Mouse (Mus musculus): ENCODE data around the gene Zbtb16. TPM values are rescaled to one million over a fixed set of nuclear protein-coding genes. Genes with fewer than 3 reads are reported as not detected.

The Zbtb16 gene
- total and polyA plus RNA-seq, 3 experiments: 0.04 to 0.72 TPM; not detected in 1

DNA sequence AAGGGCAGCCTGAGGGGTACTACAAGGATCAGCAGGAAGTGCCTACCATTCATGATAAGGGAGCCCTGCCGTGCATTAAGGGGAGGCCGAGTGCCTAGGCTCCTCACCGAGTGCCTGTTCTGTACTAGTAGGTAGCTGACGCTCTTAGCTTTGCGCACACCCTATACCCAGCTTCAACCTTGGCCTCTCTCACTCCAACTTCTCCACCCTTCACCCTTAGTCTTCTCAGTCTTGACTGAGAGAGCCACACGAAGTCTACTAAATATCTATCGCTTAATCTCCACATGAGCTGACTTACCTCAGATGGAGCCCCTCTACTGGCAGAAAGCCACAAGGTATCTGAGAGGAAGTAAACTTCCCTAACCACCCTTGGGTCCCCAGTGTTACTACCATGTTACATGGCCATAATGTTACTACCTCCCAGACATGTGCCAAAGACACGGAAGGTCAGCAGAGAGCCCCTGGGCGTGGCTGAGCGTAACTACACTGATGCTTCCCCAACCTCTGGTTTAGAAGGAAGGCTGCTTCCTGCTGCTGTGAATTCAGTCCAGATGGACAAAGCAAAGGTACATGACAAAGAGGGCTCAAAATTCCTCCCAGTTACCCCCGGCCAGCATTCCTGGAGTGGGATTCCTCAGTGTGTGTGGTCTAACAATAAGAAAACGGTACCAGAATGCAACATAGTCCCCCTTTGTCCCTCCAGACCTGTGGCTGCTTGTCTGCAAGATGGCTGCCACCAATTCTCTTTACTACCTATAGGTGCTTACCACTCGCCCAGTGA, 122.8 kb downstream of the Zbtb16 start (continued):
- TF ChIP-seq MAFK (IDR thresholded peaks at IDR 0.05; ENCODE audit: borderline replicate concordance, low read depth, low read length) (no peak), EP300 (IDR thresholded peaks at IDR 0.05; ENCODE audit: low read depth in 1 of 2, low read length in 2 of 2) (peak; percentile 61 to 76), TAL1 (IDR thresholded peaks at IDR 0.05; ENCODE audit: low read length) (peak; percentile 60), POLR2A (IDR thresholded peaks at IDR 0.05; ENCODE audit: control insufficient read depth in 1 of 2, insufficient read depth in 1 of 2, low read depth in 1 of 2, low read length in 2 of 2, poor library complexity in 1 of 2) (peak in 1 of 2 experiments; percentile 61; a peak in 2 of 4 replicates), MXI1 (IDR thresholded peaks at IDR 0.05; ENCODE audit: low read depth, low read length) (peak; percentile 48; the same call in 1 of the 2 replicates), RCOR1 (IDR thresholded peaks at IDR 0.05; ENCODE audit: low read depth, low read length) (peak; percentile 45; the same call in 1 of the 2 replicates), BHLHE40 (IDR thresholded peaks at IDR 0.05; ENCODE audit: borderline replicate concordance, low read depth, low read length) (peak; percentile 42; the same call in 1 of the 2 replicates), TCF12 (IDR thresholded peaks at IDR 0.05; ENCODE audit: low read depth, low read length) (peak; percentile 52; the same call in 1 of the 2 replicates), HCFC1 (IDR thresholded peaks at IDR 0.05; ENCODE audit: low read depth, low read length) (peak; percentile 40; the same call in 1 of the 2 replicates), USF2 (IDR thresholded peaks at IDR 0.05; ENCODE audit: borderline replicate concordance in 1 of 2, insufficient read depth in 1 of 2, low read depth in 1 of 2, low read length in 2 of 2) (no peak), ELF1 (IDR thresholded peaks at IDR 0.05; ENCODE audit: low read depth, low read length) (0 out of 2 replicates have a peak, but pooled peaks have one; percentile 8), ZNF384 (IDR thresholded peaks at IDR 0.05; ENCODE audit: low read depth, low read length) (peak; percentile 54; the same call in 1 of the 2 replicates), POLR2AphosphoS2 (IDR thresholded peaks at IDR 0.05; ENCODE audit: low read length) (0 out of 2 replicates have a peak, but pooled peaks have one; percentile 77)

DNA sequence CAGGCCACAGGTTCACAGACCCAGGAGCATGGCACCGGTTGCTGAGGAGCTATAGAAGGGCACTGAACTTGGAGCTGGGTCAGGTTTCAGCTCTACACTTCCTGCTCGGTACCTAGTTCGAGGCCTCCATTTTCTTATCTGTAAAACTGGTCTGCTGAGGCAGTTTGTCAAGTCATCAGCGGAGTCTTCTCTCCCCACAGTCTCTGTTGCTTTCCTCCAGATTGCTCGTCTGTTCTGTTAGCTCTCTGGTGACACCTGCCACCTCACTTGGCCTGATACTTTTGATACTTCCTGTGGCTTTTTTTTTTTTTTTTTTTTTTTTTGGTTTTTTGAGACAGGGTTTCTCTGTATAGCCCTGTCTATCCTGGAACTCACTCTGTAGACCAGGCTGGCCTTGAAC, 124.2 kb downstream of the Zbtb16 start:
- Histone ChIP-seq H3K4me1 (ENCODE audit: control insufficient read depth in 1 of 2, insufficient read depth in 2 of 2, low read length in 2 of 2) (peaks cover 17 to 59% of the 10 kb centered on the region in 2 experiments), H3K36me3 (ENCODE audit: control insufficient read depth in 1 of 2, insufficient read depth in 2 of 2, low read length in 2 of 2) (peaks cover 0 to 33% of the 10 kb centered on the region in 2 experiments; a peak in 2 of 4 replicates), H3K27ac (ENCODE audit: control insufficient read depth, low read depth, low read length) (peak overlapping the region; percentile 99), H3K79me2 (ENCODE audit: control insufficient read depth, insufficient read depth, low read length, poor library complexity) (no peaks in the 10 kb centered on the region), H3K9me3 (replicated peaks; ENCODE audit: insufficient read depth, low read length) (no peaks in the 10 kb centered on the region), H3K4me3 (ENCODE audit: control insufficient read depth in 1 of 2, insufficient read depth in 1 of 2, low read depth in 2 of 2, low read length in 2 of 2) (peak overlapping the region; percentile 40 to 58), H3K27me3 (ENCODE audit: control insufficient read depth in 1 of 2, insufficient read depth in 2 of 2, low read length in 2 of 2) (no peaks in the 10 kb centered on the region), H3K9ac (ENCODE audit: control insufficient read depth, low read depth, low read length, poor library complexity, severe bottlenecking) (peak overlapping the region; percentile 82)
- DNase-seq (ENCODE audit: low read depth, low spot score): peak; percentile 91
- peak; percentile 17; the same call in 1 of the 2 replicates for TF ChIP-seq BHLHE40 (IDR thresholded peaks at IDR 0.05; ENCODE audit: borderline replicate concordance, low read depth, low read length)
- TF ChIP-seq MEF2A (IDR thresholded peaks at IDR 0.05; ENCODE audit: extremely low read depth, insufficient replicate concordance, low read depth, low read length, poor library complexity, severe bottlenecking): no peak
- TF ChIP-seq EP300 (IDR thresholded peaks at IDR 0.05; ENCODE audit: low read depth in 1 of 2, low read length in 2 of 2): peak; percentile 86 to 92
- TF ChIP-seq MAFK (IDR thresholded peaks at IDR 0.05; ENCODE audit: borderline replicate concordance, low read depth, low read length): peak; percentile 50; the same call in 1 of the 2 replicates
- no peak; a peak in 1 of 6 replicates for TF ChIP-seq CTCF (IDR thresholded peaks at IDR 0.05 in 2 of 3, conservative IDR thresholded peaks at IDR 0.05 in 1 of 3; ENCODE audit: control insufficient read depth in 1 of 3, insufficient read depth in 1 of 3, low read depth in 2 of 3, low read length in 3 of 3, poor library complexity in 1 of 3, severe bottlenecking in 1 of 3)
- TF ChIP-seq ELF1 (IDR thresholded peaks at IDR 0.05; ENCODE audit: low read depth, low read length): 0 out of 2 replicates have a peak, but pooled peaks have one; percentile 24
- peak; percentile 81 for TF ChIP-seq ETS1 (IDR thresholded peaks at IDR 0.05; ENCODE audit: low read depth, low read length)
- no peak for TF ChIP-seq USF2 (IDR thresholded peaks at IDR 0.05; ENCODE audit: borderline replicate concordance in 1 of 2, insufficient read depth in 1 of 2, low read depth in 1 of 2, low read length in 2 of 2)
- no peak for TF ChIP-seq POLR2AphosphoS5 (IDR thresholded peaks at IDR 0.05; ENCODE audit: borderline replicate concordance, low read depth, low read length)
- no peak for TF ChIP-seq NRF1 (IDR thresholded peaks at IDR 0.05; ENCODE audit: insufficient read depth, low read depth, low read length, poor library complexity, severe bottlenecking)
- peak; percentile 60 for TF ChIP-seq TAL1 (IDR thresholded peaks at IDR 0.05; ENCODE audit: low read length)
- 0 out of 2 replicates have a peak, but pooled peaks have one; percentile 60 for TF ChIP-seq HCFC1 (IDR thresholded peaks at IDR 0.05; ENCODE audit: low read depth, low read length)
- TF ChIP-seq MAX (IDR thresholded peaks at IDR 0.05; ENCODE audit: low read length): 0 out of 2 replicates have a peak, but pooled peaks have one; percentile 53
- peak; percentile 93 for TF ChIP-seq ZNF384 (IDR thresholded peaks at IDR 0.05; ENCODE audit: low read depth, low read length)
- TF ChIP-seq MXI1 (IDR thresholded peaks at IDR 0.05; ENCODE audit: low read depth, low read length): peak; percentile 26; the same call in 1 of the 2 replicates
- peak; percentile 76 for TF ChIP-seq SIN3A (IDR thresholded peaks at IDR 0.05; ENCODE audit: low read length)
- no peak for TF ChIP-seq UBTF (IDR thresholded peaks at IDR 0.05; ENCODE audit: borderline replicate concordance, insufficient read depth, low read depth, low read length)
- 0 out of 2 replicates have a peak, but pooled peaks have one; percentile 27 for TF ChIP-seq E2F4 (IDR thresholded peaks at IDR 0.05; ENCODE audit: borderline replicate concordance, low read depth, low read length)
- TF ChIP-seq GATA1 (IDR thresholded peaks at IDR 0.05; ENCODE audit: low read depth, low read length): peak; percentile 68; the same call in 1 of the 2 replicates
- peak; percentile 45; the same call in 1 of the 2 replicates for TF ChIP-seq RCOR1 (IDR thresholded peaks at IDR 0.05; ENCODE audit: low read depth, low read length)
- peak; percentile 51; the same call in 1 of the 2 replicates for TF ChIP-seq NELFE (IDR thresholded peaks at IDR 0.05; ENCODE audit: low read depth, low read length)
- TF ChIP-seq ZC3H11A (IDR thresholded peaks at IDR 0.05; ENCODE audit: low read depth, low read length): 0 out of 2 replicates have a peak, but pooled peaks have one; percentile 11
- 0 out of 2 replicates have a peak, but pooled peaks have one; percentile 4 for TF ChIP-seq SMC3 (IDR thresholded peaks at IDR 0.05; ENCODE audit: low read depth, low read length)
- peak; percentile 61; the same call in 1 of the 2 replicates for TF ChIP-seq ZMIZ1 (IDR thresholded peaks at IDR 0.05; ENCODE audit: low read depth, low read length)
